ENCODE assay signal across 20 mouse cellular contexts in genomic region chr5:74279673-74280072, GRCm38 (mm10).
A peak's percentile ranks its signal among the peaks of the same experiment; 100 is the strongest.
DNase-seq lines count a peak whose midpoint lies in the region; ATAC-seq and TF ChIP-seq lines count a peak whose summit lies in the region.
"Had no signal": no experiment of that assay in that cellular context is flagged by ENCODE, and none has a peak within 500 bp of the region (broad histone marks: within the 10 kb centered on the region; RNA-seq: fewer than 3 reads in every experiment).

No protein-coding gene starts in this region.

- TF ChIP-seq POLR2A in kidney, adult 2 months (IDR thresholded peaks at IDR 0.05; ENCODE audit: low read depth, low read length) = no peak
- no peak for TF ChIP-seq POLR2A in liver, adult 2 months (IDR thresholded peaks at IDR 0.05; ENCODE audit: extremely low read depth, insufficient read depth, low read length)
- no peak for TF ChIP-seq POLR2A in testis, adult 2 months (IDR thresholded peaks at IDR 0.05; ENCODE audit: control insufficient read depth, low read depth, low read length)

- peaks cover 10% of the 10 kb centered on the region; the same call in 1 of the 2 replicates for H3K4me1 ChIP-seq in kidney, adult 2 months (ENCODE audit: control insufficient read depth, insufficient read depth, low read length)
- peaks cover 13% of the 10 kb centered on the region for H3K4me1 ChIP-seq in kidney, embryonic 16.5 days (ENCODE audit: insufficient read depth, low read length)
- peaks cover 6% of the 10 kb centered on the region for H3K4me1 ChIP-seq in liver, adult 2 months (ENCODE audit: control insufficient read depth, insufficient read depth, low read length)
- no peaks in the 10 kb centered on the region for H3K4me1 ChIP-seq in liver, postnatal 0 days (ENCODE audit: insufficient read depth)
- H3K4me1 ChIP-seq in testis, adult 2 months (ENCODE audit: control insufficient read depth, insufficient read depth, low read length) = peaks cover 7% of the 10 kb centered on the region

- TF ChIP-seq EP300 in liver, postnatal 0 days (IDR thresholded peaks at IDR 0.05; ENCODE audit: low read depth) = no peak

- no peaks in the 10 kb centered on the region for H3K27me3 ChIP-seq in kidney, adult 2 months (replicated peaks; ENCODE audit: control insufficient read depth, insufficient read depth, low read length)
- H3K27me3 ChIP-seq in kidney, embryonic 16.5 days (ENCODE audit: insufficient read depth, low read length) = no peaks in the 10 kb centered on the region
- no peaks in the 10 kb centered on the region for H3K27me3 ChIP-seq in liver, adult 2 months (ENCODE audit: control insufficient read depth, insufficient read depth, low read length)
- no peaks in the 10 kb centered on the region for H3K27me3 ChIP-seq in liver, postnatal 0 days (ENCODE audit: insufficient read depth, low read length)
- no peaks in the 10 kb centered on the region for H3K27me3 ChIP-seq in testis, adult 2 months (ENCODE audit: control insufficient read depth, insufficient read depth, low read length)
- H3K27me3 ChIP-seq: heart, embryonic 12.5 days had no signal

- no peak overlapping the region for H3K9ac ChIP-seq in kidney, embryonic 16.5 days (replicated peaks; ENCODE audit: low read length)
- no peak overlapping the region for H3K9ac ChIP-seq in liver, adult 2 months (ENCODE audit: low read depth, low read length)
- H3K9ac ChIP-seq in liver, postnatal 0 days (replicated peaks) = no peak overlapping the region
- H3K9ac ChIP-seq: forebrain, embryonic 13.5 days; forebrain, postnatal 0 days; heart, embryonic 12.5 days had no signal

- H3K4me3 ChIP-seq in kidney, adult 2 months (ENCODE audit: insufficient read depth, low read depth, low read length) = no peak overlapping the region
- no peak overlapping the region for H3K4me3 ChIP-seq in kidney, embryonic 16.5 days (ENCODE audit: low read length)
- H3K4me3 ChIP-seq in liver, adult 2 months (ENCODE audit: insufficient read depth, low read depth, low read length) = no peak overlapping the region
- H3K4me3 ChIP-seq in liver, postnatal 0 days (ENCODE audit: low read depth, low read length) = no peak overlapping the region
- peak overlapping the region; percentile 23; the same call in 1 of the 2 replicates for H3K4me3 ChIP-seq in testis, adult 2 months (ENCODE audit: control insufficient read depth, low read depth, low read length)
- H3K4me3 ChIP-seq: embryonic facial prominence, embryonic 10.5 days; forebrain, embryonic 13.5 days; heart, adult 2 months; heart, embryonic 12.5 days had no signal

- H3K36me3 ChIP-seq in kidney, adult 2 months (ENCODE audit: control insufficient read depth, insufficient read depth, low read length) = no peaks in the 10 kb centered on the region
- no peaks in the 10 kb centered on the region for H3K36me3 ChIP-seq in kidney, embryonic 16.5 days (ENCODE audit: insufficient read depth, low read length)
- no peaks in the 10 kb centered on the region for H3K36me3 ChIP-seq in liver, adult 2 months (ENCODE audit: control insufficient read depth, insufficient read depth, low read length)
- no peaks in the 10 kb centered on the region for H3K36me3 ChIP-seq in liver, postnatal 0 days (replicated peaks; ENCODE audit: insufficient read depth, low read length)
- no peaks in the 10 kb centered on the region for H3K36me3 ChIP-seq in testis, adult 2 months (ENCODE audit: control insufficient read depth, insufficient read depth, low read length)
- H3K36me3 ChIP-seq: embryonic facial prominence, embryonic 10.5 days; heart, embryonic 12.5 days had no signal

- WGBS in kidney, adult 2 months = 52% methylated on average over 7 of the region's 7 CpGs
- WGBS in kidney, embryonic 16.5 days = 63% methylated on average over 7 of the region's 7 CpGs
- WGBS in liver, adult 2 months = 36% methylated on average over 7 of the region's 7 CpGs
- WGBS in liver, postnatal 0 days (ENCODE audit: insufficient replicate concordance) = 70% methylated on average over 7 of the region's 7 CpGs

- H3K27ac ChIP-seq in kidney, adult 2 months (ENCODE audit: insufficient read depth, low read depth, low read length) = no peak overlapping the region
- H3K27ac ChIP-seq in kidney, embryonic 16.5 days (ENCODE audit: low read length) = no peak overlapping the region
- no peak overlapping the region for H3K27ac ChIP-seq in liver, adult 2 months (replicated peaks; ENCODE audit: insufficient read depth, low read depth, low read length)
- H3K27ac ChIP-seq in liver, postnatal 0 days (ENCODE audit: low read depth) = no peak overlapping the region
- H3K27ac ChIP-seq in testis, adult 2 months (ENCODE audit: control insufficient read depth, insufficient read depth, low read depth, low read length) = no peak overlapping the region
- H3K27ac ChIP-seq: embryonic facial prominence, embryonic 10.5 days; forebrain, embryonic 13.5 days; heart, adult 2 months had no signal

- no peaks in the 10 kb centered on the region for H3K79me2 ChIP-seq in liver, adult 2 months (ENCODE audit: control insufficient read depth, insufficient read depth, low read length)

- TF ChIP-seq CTCF in kidney, adult 2 months (conservative IDR thresholded peaks at IDR 0.05; ENCODE audit: insufficient read depth, insufficient read length, low read depth, low read length) = no peak
- no peak for TF ChIP-seq CTCF in liver, adult 2 months (IDR thresholded peaks at IDR 0.05; ENCODE audit: low read depth, low read length)
- TF ChIP-seq CTCF in liver, postnatal 0 days (IDR thresholded peaks at IDR 0.05; ENCODE audit: low read depth) = no peak
- no peak for TF ChIP-seq CTCF in testis, adult 2 months (IDR thresholded peaks at IDR 0.05; ENCODE audit: control insufficient read depth, insufficient read depth, insufficient replicate concordance, low read depth, low read length)

- DNase-seq in adrenal gland, postnatal 14 days = peak; percentile 28
- DNase-seq in adrenal gland, postnatal 25 days = no peak
- peak; percentile 29 for DNase-seq in kidney, adult 2 months
- DNase-seq in liver, adult 2 months (ENCODE audit: extremely low read depth, low read depth, low spot score) = peak; percentile 55
- DNase-seq in liver, postnatal 0 days = no peak
- DNase-seq in testis, postnatal 14 days (ENCODE audit: low spot score) = no peak
- DNase-seq: adrenal gland, adult 8-10 months; B cell, adult 2 months; cerebellum, adult 11-12 months; cerebellum, adult 9-11 months; forebrain, postnatal 0 days; gastrocnemius, postnatal 14 days; heart, adult 2 months had no signal

- no peaks in the 10 kb centered on the region for H3K9me3 ChIP-seq in kidney, embryonic 16.5 days (ENCODE audit: low read length)
- no peaks in the 10 kb centered on the region for H3K9me3 ChIP-seq in liver, postnatal 0 days (ENCODE audit: low read length)
- H3K9me3 ChIP-seq: embryonic facial prominence, embryonic 10.5 days; forebrain, embryonic 13.5 days; G1E; heart, embryonic 12.5 days had no signal

- no peak overlapping the region for H3K4me2 ChIP-seq in kidney, embryonic 16.5 days (replicated peaks; ENCODE audit: low read depth, low read length)
- no peak overlapping the region for H3K4me2 ChIP-seq in liver, postnatal 0 days (ENCODE audit: low read depth, low read length)
- H3K4me2 ChIP-seq: forebrain, embryonic 13.5 days; heart, embryonic 12.5 days had no signal

- no peak for ATAC-seq in kidney, embryonic 16.5 days (ENCODE audit: low FRiP score, low TSS enrichment)
- ATAC-seq in liver, postnatal 0 days = no peak
- ATAC-seq: CD4-positive, CD25-positive, alpha-beta regulatory T cell, adult 4 months; forebrain, embryonic 13.5 days; forebrain, postnatal 0 days had no signal

Comparison
In these comparisons a context has a peak if more than half of its experiments do, and no peak if none do; other contexts are left out.
1. DNase-seq: peak in adrenal gland, postnatal 14 days (single experiment), kidney, adult 2 months (single experiment) and liver, adult 2 months (single experiment); none in adrenal gland, postnatal 25 days (single experiment), liver, postnatal 0 days (single experiment) and testis, postnatal 14 days (single experiment).